Mouse (Mus musculus): ENCODE results near the gene Hpn.
A peak's percentile ranks its signal among the peaks of the same experiment; 100 is the strongest.

Hpn gene

DNA sequence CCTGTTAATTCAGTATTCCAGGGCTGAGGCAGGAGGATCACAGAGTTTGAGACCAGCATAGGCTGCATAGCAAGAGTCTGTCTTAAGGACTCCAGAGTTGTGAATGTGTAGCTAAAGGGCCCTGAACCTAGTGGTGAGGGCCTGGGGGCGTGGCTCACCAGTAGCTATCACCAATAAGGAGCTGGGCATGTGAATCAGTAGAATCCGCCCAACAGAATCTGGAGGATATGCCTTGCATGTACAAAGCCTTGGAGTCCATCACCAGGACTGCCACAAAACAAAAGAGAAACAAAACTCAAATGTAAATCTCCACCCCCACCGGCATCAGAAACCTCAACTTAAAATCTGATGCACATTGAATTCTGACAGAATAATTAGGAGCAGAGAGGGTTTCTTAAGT lies 33.0 kb upstream of the Hpn start:
- no peak for TF ChIP-seq POU5F1 (IDR thresholded peaks at IDR 0.05; ENCODE audit: borderline replicate concordance, low read length)
- peaks cover 21% of the 10 kb centered on the region for H3K36me3 ChIP-seq (ENCODE audit: insufficient read depth, low read length)
- no peaks in the 10 kb centered on the region for H3K9me3 ChIP-seq (ENCODE audit: low read length)
- H3K4me1 ChIP-seq (replicated peaks; ENCODE audit: low read depth, low read length): peaks cover 74% of the 10 kb centered on the region
- peak overlapping the region; percentile 87; the same call in 1 of the 2 replicates for H3K4me3 ChIP-seq (replicated peaks; ENCODE audit: low read length)
- no peaks in the 10 kb centered on the region for H3K27me3 ChIP-seq (ENCODE audit: insufficient read depth, low read length)

GRCm38 (mm10) chr7:31145596-31146160 lies 30.6 kb upstream of the Hpn start:
- no peak for TF ChIP-seq POU5F1 (IDR thresholded peaks at IDR 0.05; ENCODE audit: borderline replicate concordance, low read length)
- TF ChIP-seq NANOG (IDR thresholded peaks at IDR 0.05; ENCODE audit: borderline replicate concordance, low read length): no peak
- no peak for TF ChIP-seq CTCF (conservative IDR thresholded peaks at IDR 0.05; ENCODE audit: low read length)
- Histone ChIP-seq H3K9me3 (ENCODE audit: low read length) (no peaks in the 10 kb centered on the region), H3K36me3 (ENCODE audit: insufficient read depth, low read length) (peaks cover 42% of the 10 kb centered on the region), H3K4me1 (replicated peaks; ENCODE audit: low read depth, low read length) (peaks cover 59% of the 10 kb centered on the region), H3K27me3 (ENCODE audit: insufficient read depth, low read length) (no peaks in the 10 kb centered on the region), H3K4me3 (replicated peaks; ENCODE audit: low read length) (no peak overlapping the region)

- TF ChIP-seq POU5F1 (IDR thresholded peaks at IDR 0.05; ENCODE audit: borderline replicate concordance, low read length) (no peak), CTCF (conservative IDR thresholded peaks at IDR 0.05; ENCODE audit: low read length) (peak; percentile 54)
- H3K36me3 ChIP-seq (ENCODE audit: insufficient read depth, low read length): peaks cover 50% of the 10 kb centered on the region
- H3K4me3 ChIP-seq (replicated peaks; ENCODE audit: low read length): no peak overlapping the region
- H3K4me1 ChIP-seq (replicated peaks; ENCODE audit: low read depth, low read length): peaks cover 56% of the 10 kb centered on the region
- H3K27me3 ChIP-seq (ENCODE audit: insufficient read depth, low read length): no peaks in the 10 kb centered on the region
- H3K9me3 ChIP-seq (ENCODE audit: low read length): no peaks in the 10 kb centered on the region
These were observed 29.8 kb upstream of the Hpn start for GRCm38 (mm10) chr7:31144886-31145285.

DNA sequence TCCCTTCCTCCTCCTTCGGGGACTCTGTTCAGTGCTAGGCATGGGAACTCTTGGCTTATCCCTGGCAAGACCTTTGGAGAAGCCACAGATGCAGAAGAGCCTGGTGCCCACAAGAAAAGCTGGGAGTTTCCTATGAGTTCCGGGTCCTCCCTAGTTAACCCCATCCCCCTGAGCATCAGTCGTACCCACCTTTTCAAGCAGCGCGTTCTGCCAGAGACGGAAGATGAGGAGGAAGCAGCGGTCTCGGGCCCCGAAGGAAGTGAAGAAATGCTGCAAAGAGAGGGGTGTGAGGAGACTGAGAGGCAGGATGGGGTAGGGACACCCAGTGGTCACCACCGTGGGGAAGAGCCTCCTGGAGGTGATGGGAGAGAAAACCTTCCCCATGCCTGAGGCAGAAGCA lies 25.9 kb upstream of the Hpn start:
- no peaks in the 10 kb centered on the region for H3K27me3 ChIP-seq (ENCODE audit: insufficient read depth, low read length)
- peaks cover 78% of the 10 kb centered on the region for H3K36me3 ChIP-seq (ENCODE audit: insufficient read depth, low read length)
- TF ChIP-seq CTCF (conservative IDR thresholded peaks at IDR 0.05; ENCODE audit: low read length) (no peak), NANOG (IDR thresholded peaks at IDR 0.05; ENCODE audit: borderline replicate concordance, low read length) (no peak), POU5F1 (IDR thresholded peaks at IDR 0.05; ENCODE audit: borderline replicate concordance, low read length) (no peak)
- peaks cover 22% of the 10 kb centered on the region for H3K4me1 ChIP-seq (replicated peaks; ENCODE audit: low read depth, low read length)
- H3K4me3 ChIP-seq (replicated peaks; ENCODE audit: low read length): no peak overlapping the region
- no peaks in the 10 kb centered on the region for H3K9me3 ChIP-seq (ENCODE audit: low read length)

DNA sequence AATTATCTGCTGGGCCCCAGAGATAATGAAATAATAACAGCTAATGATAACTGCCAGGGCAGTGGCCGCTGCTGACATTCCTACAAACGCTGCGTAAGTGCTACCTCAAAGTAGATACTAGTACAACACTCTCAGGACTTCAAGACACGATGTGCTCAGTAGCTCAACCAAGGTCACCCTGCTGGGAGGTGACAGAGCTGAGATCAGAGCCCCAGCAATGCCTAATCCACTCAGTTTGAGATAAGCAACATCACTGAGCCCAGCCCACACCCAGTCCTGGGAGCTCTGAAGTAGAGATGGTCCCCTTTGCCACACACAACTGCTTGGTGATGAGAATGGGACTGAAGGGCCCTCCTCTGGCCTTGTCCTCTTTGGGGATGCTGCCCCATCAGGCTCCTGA lies 25.2 kb upstream of the Hpn start:
- TF ChIP-seq POU5F1 (IDR thresholded peaks at IDR 0.05; ENCODE audit: borderline replicate concordance, low read length) (no peak), NANOG (IDR thresholded peaks at IDR 0.05; ENCODE audit: borderline replicate concordance, low read length) (no peak), CTCF (conservative IDR thresholded peaks at IDR 0.05; ENCODE audit: low read length) (no peak)
- Histone ChIP-seq H3K9me3 (ENCODE audit: low read length) (no peaks in the 10 kb centered on the region), H3K4me1 (replicated peaks; ENCODE audit: low read depth, low read length) (peaks cover 20% of the 10 kb centered on the region), H3K4me3 (replicated peaks; ENCODE audit: low read length) (no peak overlapping the region), H3K27me3 (ENCODE audit: insufficient read depth, low read length) (no peaks in the 10 kb centered on the region), H3K36me3 (ENCODE audit: insufficient read depth, low read length) (peaks cover 84% of the 10 kb centered on the region)

DNA sequence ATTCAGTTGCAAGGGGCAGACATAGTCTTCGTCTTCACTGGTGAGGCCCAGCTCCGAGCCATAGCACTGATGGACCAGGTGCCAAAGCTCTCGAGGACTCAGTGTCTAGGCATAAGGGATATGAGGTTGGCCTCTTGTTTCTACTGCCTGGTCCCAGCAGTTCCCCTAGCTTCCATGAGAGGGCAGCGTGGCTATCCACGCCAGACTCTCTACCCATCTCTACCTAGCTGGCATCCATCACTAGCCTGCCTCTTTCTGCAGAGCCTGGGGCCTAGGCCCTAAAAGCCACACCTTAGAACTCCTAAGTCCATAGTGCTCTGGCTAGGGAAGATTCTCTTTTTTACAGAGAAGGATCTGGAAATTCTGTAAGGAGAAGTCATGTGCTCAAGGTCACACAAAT lies 24.7 kb upstream of the Hpn start:
- H3K4me1 ChIP-seq (replicated peaks; ENCODE audit: low read depth, low read length): peaks cover 17% of the 10 kb centered on the region

GRCm38 (mm10) chr7:31135717-31136116 lies 20.6 kb upstream of the Hpn start:
- Histone ChIP-seq H3K4me1 (replicated peaks; ENCODE audit: low read depth, low read length) (peaks cover 23% of the 10 kb centered on the region), H3K4me3 (replicated peaks; ENCODE audit: low read length) (no peak overlapping the region), H3K9me3 (ENCODE audit: low read length) (no peaks in the 10 kb centered on the region), H3K36me3 (ENCODE audit: insufficient read depth, low read length) (peaks cover 100% of the 10 kb centered on the region), H3K27me3 (ENCODE audit: insufficient read depth, low read length) (no peaks in the 10 kb centered on the region)
- TF ChIP-seq NANOG (IDR thresholded peaks at IDR 0.05; ENCODE audit: borderline replicate concordance, low read length) (no peak), POU5F1 (IDR thresholded peaks at IDR 0.05; ENCODE audit: borderline replicate concordance, low read length) (no peak), CTCF (conservative IDR thresholded peaks at IDR 0.05; ENCODE audit: low read length) (no peak)

More for the DNA sequence above, 24.7 kb upstream of the Hpn start:
- Histone ChIP-seq H3K4me3 (replicated peaks; ENCODE audit: low read length) (no peak overlapping the region), H3K9me3 (ENCODE audit: low read length) (no peaks in the 10 kb centered on the region), H3K27me3 (ENCODE audit: insufficient read depth, low read length) (no peaks in the 10 kb centered on the region), H3K36me3 (ENCODE audit: insufficient read depth, low read length) (peaks cover 89% of the 10 kb centered on the region)
- TF ChIP-seq CTCF (conservative IDR thresholded peaks at IDR 0.05; ENCODE audit: low read length): peak; percentile 91
- no peak for TF ChIP-seq POU5F1 (IDR thresholded peaks at IDR 0.05; ENCODE audit: borderline replicate concordance, low read length)

DNA sequence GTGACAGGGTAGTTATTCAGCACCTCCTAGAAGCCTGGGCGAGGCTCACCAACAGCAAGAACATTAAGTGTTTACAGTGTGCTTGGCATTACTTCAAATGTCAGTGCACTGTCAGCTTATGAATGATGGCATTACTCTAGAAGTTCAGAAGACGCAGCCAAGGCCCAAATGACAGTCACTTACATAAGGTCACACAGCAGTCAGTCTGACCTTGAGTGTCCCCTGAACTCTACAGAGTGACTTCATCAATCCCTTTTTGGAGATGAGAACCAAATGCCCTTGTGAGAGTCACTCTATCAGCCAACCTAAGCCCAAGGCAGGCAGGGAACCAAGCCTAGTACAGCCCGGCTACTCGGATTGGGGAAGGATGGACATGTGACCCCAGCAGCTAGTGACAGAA lies 16.8 kb upstream of the Hpn start:
- H3K4me3 ChIP-seq (replicated peaks; ENCODE audit: low read length): no peak overlapping the region
- peaks cover 15% of the 10 kb centered on the region for H3K27me3 ChIP-seq (ENCODE audit: insufficient read depth, low read length)
- TF ChIP-seq POU5F1 (IDR thresholded peaks at IDR 0.05; ENCODE audit: borderline replicate concordance, low read length) (no peak), NANOG (IDR thresholded peaks at IDR 0.05; ENCODE audit: borderline replicate concordance, low read length) (no peak), CTCF (conservative IDR thresholded peaks at IDR 0.05; ENCODE audit: low read length) (no peak)
- peaks cover 88% of the 10 kb centered on the region for H3K36me3 ChIP-seq (ENCODE audit: insufficient read depth, low read length)
- peaks cover 46% of the 10 kb centered on the region for H3K4me1 ChIP-seq (replicated peaks; ENCODE audit: low read depth, low read length)
- no peaks in the 10 kb centered on the region for H3K9me3 ChIP-seq (ENCODE audit: low read length)

- H3K27me3 ChIP-seq (ENCODE audit: insufficient read depth, low read length): peaks cover 22% of the 10 kb centered on the region
- TF ChIP-seq NANOG (IDR thresholded peaks at IDR 0.05; ENCODE audit: borderline replicate concordance, low read length) (no peak), CTCF (conservative IDR thresholded peaks at IDR 0.05; ENCODE audit: low read length) (peak; percentile 78), POU5F1 (IDR thresholded peaks at IDR 0.05; ENCODE audit: borderline replicate concordance, low read length) (no peak)
- no peak overlapping the region for H3K4me3 ChIP-seq (replicated peaks; ENCODE audit: low read length)
- H3K9me3 ChIP-seq (ENCODE audit: low read length): no peaks in the 10 kb centered on the region
- peaks cover 78% of the 10 kb centered on the region for H3K36me3 ChIP-seq (ENCODE audit: insufficient read depth, low read length)
- H3K4me1 ChIP-seq (replicated peaks; ENCODE audit: low read depth, low read length): peaks cover 45% of the 10 kb centered on the region
These were observed 15.8 kb upstream of the Hpn start for GRCm38 (mm10) chr7:31130841-31131240.
